Mouse (Mus musculus) frontal cortex, adult (tissue): ENCODE measurements at regions not wholly inside any gene's neighbourhood (a gene's known extent, or its start where the extent isn't known, plus 50 kb on each side); places are given as distances from the start of the nearest gene placed in this dataset.
A peak's percentile ranks its signal among the peaks of the same experiment; 100 is the strongest.

Experiments
- ATAC-seq: cut with Nextera tagmentation; 2 replicates; pipeline ENCODE4 v1.9.2; 2017; ENCODE audit warnings: mild to moderate bottlenecking, moderate library complexity, mixed read lengths; ENCODE audit not compliant: low TSS enrichment

- peak; percentile 71 for ATAC-seq
Measured at GRCm38 (mm10) chr14:70839126-70839525, 239.5 kb upstream of the Fam160b2 start.

- no peak for ATAC-seq
Measured at GRCm38 (mm10) chr14:70837528-70837927, 237.9 kb upstream of the Fam160b2 start.

- ATAC-seq, result no peak
Measured at GRCm38 (mm10) chr14:70833238-70833637, 233.6 kb upstream of the Fam160b2 start.

- ATAC-seq, result no peak
Measured at GRCm38 (mm10) chr14:70832462-70833212, 233.0 kb upstream of the Fam160b2 start.

- peak; percentile 77 for ATAC-seq
Measured at GRCm38 (mm10) chr14:70832042-70832441, 232.4 kb upstream of the Fam160b2 start.
